Mouse (Mus musculus): Measurements from ENCODE around the gene Arsg.

GRCm38 (mm10) chr11:109485398-109486045 is 12.3 kb downstream of the Arsg start:
- TF ChIP-seq POLR2A (IDR thresholded peaks at IDR 0.05; ENCODE audit: borderline replicate concordance, extremely low read depth, insufficient read depth, insufficient read length, poor library complexity, severe bottlenecking) (no peak), CTCF (IDR thresholded peaks at IDR 0.05; ENCODE audit: borderline replicate concordance, extremely low read depth, insufficient read depth, insufficient read length) (no peak)
